Mouse (Mus musculus) MEL (cell line): ENCODE measurements around the gene Jup. TPM values are rescaled to one million over a fixed set of nuclear protein-coding genes. Genes with fewer than 3 reads are reported as not detected.

Source experiments
- DNase-seq: peaks from one replicate; pipeline ENCODE4 v3.0.0; 2011; ENCODE audit warnings: low read depth, low spot score
- H3K27ac ChIP-seq: 2 replicates; pipeline ENCODE4 v1.5.1; 2012; ENCODE audit warnings: low read depth, mild to moderate bottlenecking, control low read depth, low read length, moderate library complexity; ENCODE audit not compliant: control insufficient read depth
- H3K27me3 ChIP-seq, 2 experiments: fragments of 150-350 bp in 1 of 2; sonication (generic) in 1 of 2; 2 replicates each; pipeline ENCODE4 v1.6.1; 2012; ENCODE audit warnings: low read length in 2 of 2, mild to moderate bottlenecking in 2 of 2, improper control_type of control experiment in 1 of 2, moderate library complexity in 1 of 2; ENCODE audit not compliant: insufficient read depth in 2 of 2, control insufficient read depth in 1 of 2
- H3K36me3 ChIP-seq, 2 experiments: 2 replicates each; pipeline ENCODE4 v1.6.1; 2012 to 2014; ENCODE audit warnings: low read length in 2 of 2, improper control_type of control experiment in 1 of 2, inconsistent platforms in 1 of 2, mild to moderate bottlenecking in 1 of 2; ENCODE audit not compliant: insufficient read depth in 2 of 2, control insufficient read depth in 1 of 2
- H3K4me1 ChIP-seq, 2 experiments: fragments of 150-350 bp in 1 of 2; sonication (generic) in 1 of 2; 2 replicates each; pipeline ENCODE4 v1.6.1; 2012; ENCODE audit warnings: low read length in 2 of 2, improper control_type of control experiment in 1 of 2, mild to moderate bottlenecking in 1 of 2; ENCODE audit not compliant: insufficient read depth in 2 of 2, control insufficient read depth in 1 of 2
- H3K4me3 ChIP-seq, 2 experiments: fragments of 150-350 bp in 1 of 2; sonication (generic) in 1 of 2; 2 replicates each; pipeline ENCODE4 v1.5.1; 2012; ENCODE audit warnings: low read depth in 2 of 2, low read length in 2 of 2, mild to moderate bottlenecking in 2 of 2, moderate library complexity in 2 of 2, control low read depth in 1 of 2, improper control_type of control experiment in 1 of 2; ENCODE audit not compliant: control insufficient read depth in 1 of 2, insufficient read depth in 1 of 2
- H3K79me2 ChIP-seq: 2 replicates; pipeline ENCODE4 v1.6.1; 2012; ENCODE audit warnings: mild to moderate bottlenecking, low read length, moderate library complexity; ENCODE audit not compliant: control insufficient read depth, poor library complexity, insufficient read depth
- H3K9ac ChIP-seq: 2 replicates; pipeline ENCODE4 v1.6.1; 2012; ENCODE audit warnings: low read depth, mild to moderate bottlenecking, control low read depth, low read length, moderate library complexity; ENCODE audit not compliant: control insufficient read depth, poor library complexity, severe bottlenecking
- H3K9me3 ChIP-seq: fragments of 150-350 bp; sonication (generic); replicated peaks from 2 replicates; pipeline ENCODE4 v1.6.1; 2012; ENCODE audit warnings: mild to moderate bottlenecking, low read length, improper control_type of control experiment, moderate library complexity; ENCODE audit not compliant: insufficient read depth
- BHLHE40 ChIP-seq: IDR thresholded peaks from 2 replicates; pipeline ENCODE4 v1.6.1; 2012; ENCODE audit warnings: low read depth, mild to moderate bottlenecking, inconsistent platforms, low read length, improper control_type of control experiment, borderline replicate concordance
- CHD1 ChIP-seq: IDR thresholded peaks from 2 replicates; pipeline ENCODE4 v1.6.1; 2012; ENCODE audit warnings: low read depth, mild to moderate bottlenecking, inconsistent platforms, low read length, improper control_type of control experiment
- CHD2 ChIP-seq: IDR thresholded peaks from 2 replicates; pipeline ENCODE4 v1.6.1; 2011; ENCODE audit warnings: low read length, improper control_type of control experiment
- CTCF ChIP-seq, 3 experiments: IDR thresholded peaks in 2 of 3; conservative IDR thresholded peaks in 1 of 3; 2 replicates each; pipeline ENCODE4 v1.5.1; 2011 to 2012; ENCODE audit warnings: low read length in 3 of 3, low read depth in 2 of 3, mild to moderate bottlenecking in 2 of 3, improper control_type of control experiment in 1 of 3, inconsistent platforms in 1 of 3, mixed read lengths in 1 of 3, moderate library complexity in 1 of 3; ENCODE audit not compliant: control insufficient read depth in 1 of 3, insufficient read depth in 1 of 3, poor library complexity in 1 of 3, severe bottlenecking in 1 of 3
- E2F4 ChIP-seq: IDR thresholded peaks from 2 replicates; pipeline ENCODE4 v1.6.1; 2011; ENCODE audit warnings: low read depth, low read length, improper control_type of control experiment, borderline replicate concordance
- ELF1 ChIP-seq: IDR thresholded peaks from 2 replicates; pipeline ENCODE4 v1.6.1; 2014; ENCODE audit warnings: low read depth, mild to moderate bottlenecking, inconsistent platforms, low read length, improper control_type of control experiment, moderate library complexity
- EP300 ChIP-seq, 2 experiments: IDR thresholded peaks; 2 replicates each; pipeline ENCODE4 v1.6.1; 2011; ENCODE audit warnings: improper control_type of control experiment in 2 of 2, low read length in 2 of 2, low read depth in 1 of 2, mild to moderate bottlenecking in 1 of 2
- HCFC1 ChIP-seq: IDR thresholded peaks from 2 replicates; pipeline ENCODE4 v1.6.1; 2012; ENCODE audit warnings: low read depth, mild to moderate bottlenecking, inconsistent platforms, low read length, improper control_type of control experiment, moderate library complexity
- JUND ChIP-seq: IDR thresholded peaks from 2 replicates; pipeline ENCODE4 v1.6.1; 2011; ENCODE audit warnings: low read depth, mild to moderate bottlenecking, improper control_type of control experiment, low read length
- KAT2A ChIP-seq: conservative IDR thresholded peaks from 2 replicates; pipeline ENCODE4 v1.6.1; 2012; ENCODE audit warnings: low read depth, low read length, improper control_type of control experiment, inconsistent platforms
- MAFK ChIP-seq: IDR thresholded peaks from 2 replicates; pipeline ENCODE4 v1.6.1; 2011; ENCODE audit warnings: low read depth, mild to moderate bottlenecking, low read length, improper control_type of control experiment, borderline replicate concordance
- MAX ChIP-seq: IDR thresholded peaks from 2 replicates; pipeline ENCODE4 v1.6.1; 2011; ENCODE audit warnings: low read length, improper control_type of control experiment
- MEF2A ChIP-seq: IDR thresholded peaks from 2 replicates; pipeline ENCODE4 v1.6.1; 2014; ENCODE audit warnings: low read depth, mild to moderate bottlenecking, inconsistent platforms, low read length, improper control_type of control experiment; ENCODE audit not compliant: poor library complexity, insufficient replicate concordance, severe bottlenecking; ENCODE audit errors: extremely low read depth
- MXI1 ChIP-seq: IDR thresholded peaks from 2 replicates; pipeline ENCODE4 v1.6.1; 2011; ENCODE audit warnings: mild to moderate bottlenecking, low read depth, low read length, improper control_type of control experiment
- MYB ChIP-seq: IDR thresholded peaks from 2 replicates; pipeline ENCODE4 v1.6.1; 2011; ENCODE audit warnings: mild to moderate bottlenecking, low read depth, low read length, improper control_type of control experiment
- MYC ChIP-seq: IDR thresholded peaks from 2 replicates; pipeline ENCODE4 v1.6.1; 2011; ENCODE audit warnings: low read depth, mild to moderate bottlenecking, low read length, improper control_type of control experiment, moderate library complexity
- NELFE ChIP-seq: IDR thresholded peaks from 2 replicates; pipeline ENCODE4 v1.6.1; 2011; ENCODE audit warnings: low read depth, low read length, improper control_type of control experiment
- NRF1 ChIP-seq: IDR thresholded peaks from 2 replicates; pipeline ENCODE4 v1.6.1; 2014; ENCODE audit warnings: low read depth, mild to moderate bottlenecking, inconsistent platforms, low read length, improper control_type of control experiment, moderate library complexity; ENCODE audit not compliant: poor library complexity, insufficient read depth, severe bottlenecking
- POLR2A ChIP-seq, 2 experiments: IDR thresholded peaks; 2 replicates each; pipeline ENCODE4 v1.6.1; 2011 to 2012; ENCODE audit warnings: low read length in 2 of 2, mild to moderate bottlenecking in 2 of 2, control low read depth in 1 of 2, improper control_type of control experiment in 1 of 2, low read depth in 1 of 2, moderate library complexity in 1 of 2; ENCODE audit not compliant: control insufficient read depth in 1 of 2, insufficient read depth in 1 of 2, poor library complexity in 1 of 2
- POLR2AphosphoS2 ChIP-seq: IDR thresholded peaks from 2 replicates; pipeline ENCODE4 v1.6.1; 2011; ENCODE audit warnings: low read length, improper control_type of control experiment
- POLR2AphosphoS5 ChIP-seq: IDR thresholded peaks from 2 replicates; pipeline ENCODE4 v1.6.1; 2012; ENCODE audit warnings: low read depth, borderline replicate concordance, mild to moderate bottlenecking, inconsistent platforms, low read length, moderate library complexity, mixed read lengths
- SIN3A ChIP-seq: IDR thresholded peaks from 2 replicates; pipeline ENCODE4 v1.6.1; 2012; ENCODE audit warnings: low read length, improper control_type of control experiment, inconsistent platforms
- SMC3 ChIP-seq: IDR thresholded peaks from 2 replicates; pipeline ENCODE4 v1.6.1; 2011; ENCODE audit warnings: low read depth, low read length, improper control_type of control experiment
- TAL1 ChIP-seq: IDR thresholded peaks from 2 replicates; pipeline ENCODE4 v1.6.1; 2012; ENCODE audit warnings: mild to moderate bottlenecking, inconsistent platforms, low read length, moderate library complexity, mixed read lengths
- TBP ChIP-seq: IDR thresholded peaks from 2 replicates; pipeline ENCODE4 v1.8.0; 2011; ENCODE audit warnings: low read depth, low read length, improper control_type of control experiment
- TCF12 ChIP-seq: IDR thresholded peaks from 2 replicates; pipeline ENCODE4 v1.6.1; 2014; ENCODE audit warnings: low read depth, mild to moderate bottlenecking, inconsistent platforms, low read length, improper control_type of control experiment, moderate library complexity
- UBTF ChIP-seq: IDR thresholded peaks from 2 replicates; pipeline ENCODE4 v1.6.1; 2012; ENCODE audit warnings: low read depth, mild to moderate bottlenecking, inconsistent platforms, low read length, improper control_type of control experiment, moderate library complexity, borderline replicate concordance; ENCODE audit not compliant: insufficient read depth
- USF1 ChIP-seq: IDR thresholded peaks from 2 replicates; pipeline ENCODE4 v1.6.1; 2014; ENCODE audit warnings: low read depth, mild to moderate bottlenecking, inconsistent platforms, low read length, improper control_type of control experiment, moderate library complexity
- ZC3H11A ChIP-seq: IDR thresholded peaks from 2 replicates; pipeline ENCODE4 v1.6.1; 2012; ENCODE audit warnings: low read depth, mild to moderate bottlenecking, inconsistent platforms, low read length, improper control_type of control experiment
- ZKSCAN1 ChIP-seq: IDR thresholded peaks from 2 replicates; pipeline ENCODE4 v1.6.1; 2012; ENCODE audit warnings: low read depth, mild to moderate bottlenecking, inconsistent platforms, low read length, improper control_type of control experiment, moderate library complexity
- ZNF384 ChIP-seq: IDR thresholded peaks from 2 replicates; pipeline ENCODE4 v1.6.1; 2012; ENCODE audit warnings: low read depth, mild to moderate bottlenecking, inconsistent platforms, low read length, improper control_type of control experiment
- polyA plus RNA-seq, 2 experiments: library from polyadenylated mRNA; stranded (reverse) in 1 of 2; unstranded in 1 of 2; fragments of >175 nt in 1 of 2; fragments of >200 nt in 1 of 2; gene quantifications; 2 replicates each; pipeline versions ENCODE4 v1.2.1 to v1.2.4; 2012; ENCODE audit warnings: low replicate concordance in 2 of 2, low read depth in 1 of 2; ENCODE audit not compliant: insufficient read length in 2 of 2, insufficient read depth in 1 of 2, missing spikeins in 1 of 2
- total RNA-seq: library from RNA; depleted of rRNA; stranded (reverse); fragments of 300-350 nt; gene quantifications from 2 replicates; pipeline ENCODE4 v1.2.3, GENCODE M21; 2012

Gene Jup
- total and polyA plus RNA-seq, 3 experiments, result 1.0 to 8.5 TPM; not detected in 1

- H3K9ac ChIP-seq, result no peak overlapping the region
- no peaks in the 10 kb centered on the region for H3K4me1 ChIP-seq
- no peaks in the 10 kb centered on the region for H3K36me3 ChIP-seq
- H3K79me2 ChIP-seq, result no peaks in the 10 kb centered on the region
- no peak overlapping the region for H3K27ac ChIP-seq
- H3K4me3 ChIP-seq, result no peak overlapping the region
- H3K9me3 ChIP-seq, result no peaks in the 10 kb centered on the region
- no peak for DNase-seq
- H3K27me3 ChIP-seq, result no peaks in the 10 kb centered on the region; a peak in 1 of 4 replicates
- TF ChIP-seq ELF1 (no peak), MAX (no peak), POLR2AphosphoS5 (no peak), ZC3H11A (no peak)
Measured at GRCm38 (mm10) chr11:100413541-100413940, 16.0 kb upstream of the Jup start.

- no peaks in the 10 kb centered on the region; a peak in 1 of 4 replicates for H3K27me3 ChIP-seq
- H3K27ac ChIP-seq, result no peak overlapping the region
- DNase-seq, result no peak
Measured at GRCm38 (mm10) chr11:100411736-100412135, 14.2 kb upstream of the Jup start.

GRCm38 (mm10) chr11:100409686-100410085, 12.1 kb upstream of the Jup start:
- H3K4me1 ChIP-seq, result no peaks in the 10 kb centered on the region
- H3K79me2 ChIP-seq, result no peaks in the 10 kb centered on the region
- H3K36me3 ChIP-seq, result no peaks in the 10 kb centered on the region
- no peak overlapping the region for H3K27ac ChIP-seq
- no peak overlapping the region for H3K9ac ChIP-seq
- H3K4me3 ChIP-seq, result no peak overlapping the region
- H3K9me3 ChIP-seq, result no peaks in the 10 kb centered on the region
- DNase-seq, result no peak
- H3K27me3 ChIP-seq, result no peaks in the 10 kb centered on the region; a peak in 1 of 4 replicates
- TF ChIP-seq NRF1 (no peak), CTCF (IDR thresholded peaks at IDR 0.05 in 2 of 3, conservative IDR thresholded peaks at IDR 0.05 in 1 of 3; ENCODE audit: control insufficient read depth in 1 of 3, insufficient read depth in 1 of 3, low read depth in 2 of 3, low read length in 3 of 3, poor library complexity in 1 of 3, severe bottlenecking in 1 of 3) (no peak), MEF2A (no peak), CHD2 (no peak), MAX (no peak), TAL1 (no peak), MYB (no peak), SIN3A (no peak), POLR2A (IDR thresholded peaks at IDR 0.05; ENCODE audit: control insufficient read depth in 1 of 2, insufficient read depth in 1 of 2, low read depth in 1 of 2, low read length in 2 of 2, poor library complexity in 1 of 2) (no peak), UBTF (no peak), CHD1 (no peak), ZKSCAN1 (no peak), POLR2AphosphoS2 (no peak), ZC3H11A (no peak), HCFC1 (no peak), EP300 (IDR thresholded peaks at IDR 0.05; ENCODE audit: low read depth in 1 of 2, low read length in 2 of 2) (no peak), TBP (no peak)

More at GRCm38 (mm10) chr11:100411736-100412135, 14.2 kb upstream of the Jup start:
- TF ChIP-seq MAFK (no peak), CTCF (IDR thresholded peaks at IDR 0.05 in 2 of 3, conservative IDR thresholded peaks at IDR 0.05 in 1 of 3; ENCODE audit: control insufficient read depth in 1 of 3, insufficient read depth in 1 of 3, low read depth in 2 of 3, low read length in 3 of 3, poor library complexity in 1 of 3, severe bottlenecking in 1 of 3) (no peak), NELFE (no peak), HCFC1 (no peak), MYC (no peak), SMC3 (no peak), MEF2A (no peak), BHLHE40 (no peak), TCF12 (no peak), ZC3H11A (no peak), E2F4 (no peak), ELF1 (no peak), USF1 (no peak), KAT2A (no peak), NRF1 (no peak), TAL1 (no peak), POLR2AphosphoS2 (no peak), MXI1 (no peak), JUND (no peak), ZNF384 (no peak)
- no peaks in the 10 kb centered on the region for H3K4me1 ChIP-seq
- no peak overlapping the region for H3K9ac ChIP-seq
- H3K79me2 ChIP-seq, result no peaks in the 10 kb centered on the region
- no peaks in the 10 kb centered on the region for H3K36me3 ChIP-seq
- H3K9me3 ChIP-seq, result no peaks in the 10 kb centered on the region
- no peak overlapping the region for H3K4me3 ChIP-seq
